Mouse (Mus musculus) stomach, postnatal 0 days (tissue): ENCODE measurements around the gene Ankib1. TPM values are rescaled to one million over a fixed set of nuclear protein-coding genes. Genes with fewer than 3 reads are reported as not detected.
"Not testable (repeated sequence)": the region's sequence is repeated elsewhere in the genome, so short reads cannot be mapped to it uniquely, and the experiment has no call there.

Experiments
- ATAC-seq: fragments of 200-750 bp; cut with Nextera tagmentation; 2 replicates; pipeline ENCODE4 v1.8.0; 2017; ENCODE audit not compliant: low FRiP score, low TSS enrichment
- DNase-seq: peaks from one replicate; pipeline ENCODE4 v3.0.0-alpha.2; 2016; ENCODE audit warnings: low spot score
- H3K27ac ChIP-seq: fragments of 300-500 bp; sonication (generic); replicated peaks from 2 replicates; pipeline ENCODE4 v1.5.1; 2014; ENCODE audit warnings: mild to moderate bottlenecking, control low read depth
- H3K27me3 ChIP-seq: fragments of 300-500 bp; sonication (generic); 2 replicates; pipeline ENCODE4 v1.6.1; 2014; ENCODE audit warnings: low read length; ENCODE audit not compliant: control insufficient read depth, insufficient read depth
- H3K36me3 ChIP-seq: fragments of 300-500 bp; sonication (generic); 2 replicates; pipeline ENCODE4 v1.6.1; 2014; ENCODE audit warnings: low read length, mixed read lengths; ENCODE audit not compliant: control insufficient read depth, insufficient read depth
- H3K4me1 ChIP-seq: fragments of 300-500 bp; sonication (generic); replicated peaks from 2 replicates; pipeline ENCODE4 v1.6.1; 2014; ENCODE audit warnings: antibody characterized with exemption; ENCODE audit not compliant: control insufficient read depth, insufficient read depth
- H3K4me2 ChIP-seq: fragments of 300-500 bp; sonication (generic); replicated peaks from 2 replicates; pipeline ENCODE4 v1.6.1; 2014; ENCODE audit warnings: low read depth, mild to moderate bottlenecking, control low read depth, moderate library complexity
- H3K4me3 ChIP-seq: fragments of 300-500 bp; sonication (generic); 2 replicates; pipeline ENCODE4 v1.5.1; 2014; ENCODE audit warnings: low read depth, low read length, control low read depth
- H3K9ac ChIP-seq: fragments of 300-500 bp; sonication (generic); 2 replicates; pipeline ENCODE4 v1.6.1; 2014; ENCODE audit warnings: mild to moderate bottlenecking, low read length, control low read depth, mixed read lengths
- H3K9me3 ChIP-seq: fragments of 300-500 bp; sonication (generic); 2 replicates; pipeline ENCODE4 v1.6.1; 2016; ENCODE audit warnings: low read length; ENCODE audit not compliant: control insufficient read depth
- CTCF ChIP-seq: IDR thresholded peaks from 2 replicates; pipeline ENCODE4 v1.5.1; 2016; ENCODE audit warnings: antibody characterized with exemption, low read depth, mild to moderate bottlenecking, moderate library complexity
- EP300 ChIP-seq: optimal IDR thresholded peaks from 2 replicates; pipeline ENCODE3; 2016; ENCODE audit warnings: antibody characterized with exemption
- WGBS: fragments of 180-500 bp; shearing (Covaris S2); extraction: QIAGEN DNeasy Blood & Tissue Kit; methylation state at CpG from one replicate; pipeline ENCODE4 v1.1.7; 2014; 5-methylcytosine and 5-hydroxymethylcytosine counted together
- polyA plus RNA-seq: library from polyadenylated mRNA; unstranded; fragments of >200 nt; fragmentation: Nextera tagmentation; extraction: Ambion mirVana; gene quantifications from 2 replicates; pipeline ENCODE4 v1.2.1, GENCODE M21; 2015

Gene Ankib1
- polyA plus RNA-seq, 1 experiment from 2014 or later = 6.2 TPM

- ATAC-seq (no peak), DNase-seq (no peak)
- WGBS = 79% methylated on average over 8 of the region's 8 CpGs
- H3K4me1 ChIP-seq = no peaks in the 10 kb centered on the region
- no peak overlapping the region for H3K4me3 ChIP-seq
- no peak overlapping the region for H3K27ac ChIP-seq
- H3K4me2 ChIP-seq = no peak overlapping the region
- TF ChIP-seq EP300 (no peak), CTCF (no peak)
- no peaks in the 10 kb centered on the region for H3K27me3 ChIP-seq
- H3K36me3 ChIP-seq = peaks cover 9% of the 10 kb centered on the region
- no peaks in the 10 kb centered on the region for H3K9me3 ChIP-seq
- H3K9ac ChIP-seq = no peak overlapping the region
These were observed 114.4 kb downstream of the Ankib1 start for GRCm38 (mm10) chr5:3688298-3688697.

DNA sequence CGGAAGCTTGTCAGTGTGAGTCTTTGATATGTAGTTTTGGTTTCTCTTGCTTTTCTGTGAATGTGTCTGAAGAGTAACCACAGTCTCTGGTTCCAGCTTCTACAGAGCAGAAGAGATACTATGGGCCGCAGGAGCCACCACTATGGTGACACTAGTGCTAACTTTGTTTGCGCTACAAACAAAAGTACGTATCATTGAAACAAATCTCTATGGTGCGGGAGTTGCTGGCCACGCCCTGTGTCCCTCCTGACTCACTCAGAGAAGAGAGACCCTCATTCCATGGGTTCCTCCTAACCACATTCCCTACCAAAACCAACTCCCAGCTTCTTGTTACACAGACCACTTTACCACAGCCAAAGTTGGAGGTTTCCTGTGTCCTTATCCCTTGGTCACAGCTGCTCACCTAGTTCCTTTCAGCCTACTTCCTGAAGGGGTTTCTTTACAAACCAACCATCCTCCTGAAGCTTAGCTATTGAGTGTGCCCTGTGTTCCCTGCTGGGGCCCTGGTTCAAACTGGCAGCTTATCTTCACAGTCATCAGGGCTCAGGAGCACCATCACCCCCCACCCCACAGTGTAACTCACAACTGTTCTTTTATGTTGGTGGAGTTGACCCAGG lies 132.7 kb downstream of the Ankib1 start:
- H3K4me1 ChIP-seq = no peaks in the 10 kb centered on the region
- TF ChIP-seq CTCF (no peak), EP300 (no peak)
- no peak overlapping the region for H3K4me3 ChIP-seq
- H3K27me3 ChIP-seq = no peaks in the 10 kb centered on the region
- no peak overlapping the region for H3K27ac ChIP-seq
- no peak overlapping the region for H3K9ac ChIP-seq
- 78% methylated on average over 6 of the region's 6 CpGs for WGBS
- H3K4me2 ChIP-seq = no peak overlapping the region
- DNase-seq = no peak
- H3K9me3 ChIP-seq = no peaks in the 10 kb centered on the region
- no peak for ATAC-seq
- no peaks in the 10 kb centered on the region for H3K36me3 ChIP-seq

DNA sequence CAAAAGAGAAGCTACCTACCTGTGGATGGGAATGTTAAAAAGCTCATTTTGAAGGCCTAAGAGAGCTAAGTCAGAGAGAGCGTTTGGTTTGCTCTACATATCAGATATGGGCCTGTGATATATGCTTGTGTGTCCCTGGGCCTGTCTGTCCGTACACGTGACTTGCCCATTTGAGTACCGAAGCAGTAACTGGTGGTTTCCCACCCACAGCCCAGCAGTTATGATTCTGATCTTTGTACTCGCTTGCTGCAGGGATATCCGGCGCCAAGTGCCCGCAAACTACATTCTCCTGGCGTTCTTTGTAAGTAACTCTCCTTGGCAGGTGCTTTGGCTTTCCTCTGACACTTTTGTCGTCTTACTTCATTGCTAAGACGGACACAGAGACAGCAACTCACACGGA lies 136.1 kb downstream of the Ankib1 start:
- no peak overlapping the region for H3K4me3 ChIP-seq
- H3K36me3 ChIP-seq = no peaks in the 10 kb centered on the region
- H3K4me1 ChIP-seq = no peaks in the 10 kb centered on the region
- H3K9me3 ChIP-seq = no peaks in the 10 kb centered on the region
- DNase-seq (no peak), ATAC-seq (no peak)
- WGBS = 83% methylated on average over 12 of the region's 12 CpGs
- no peak overlapping the region for H3K27ac ChIP-seq
- no peaks in the 10 kb centered on the region for H3K27me3 ChIP-seq
- TF ChIP-seq CTCF = no peak
- TF ChIP-seq EP300 = no peak
- H3K4me2 ChIP-seq = no peak overlapping the region
- no peak overlapping the region for H3K9ac ChIP-seq

- Histone ChIP-seq H3K4me1 (no peaks in the 10 kb centered on the region), H3K36me3 (no peaks in the 10 kb centered on the region), H3K9me3 (no peaks in the 10 kb centered on the region), H3K4me2 (no peak overlapping the region), H3K27ac (no peak overlapping the region), H3K27me3 (no peaks in the 10 kb centered on the region), H3K9ac (no peak overlapping the region), H3K4me3 (no peak overlapping the region)
- WGBS = 87% methylated on average over 2 of the region's 2 CpGs
- ATAC-seq (no peak), DNase-seq (no peak)
- TF ChIP-seq CTCF = no peak
- TF ChIP-seq EP300 = no peak
These were observed 137.5 kb downstream of the Ankib1 start for GRCm38 (mm10) chr5:3665225-3665624.

- Histone ChIP-seq H3K27me3 (no peaks in the 10 kb centered on the region), H3K36me3 (no peaks in the 10 kb centered on the region), H3K4me2 (no peak within 1 kb of the TSS), H3K9me3 (no peaks in the 10 kb centered on the region), H3K9ac (no peak within 1 kb of the TSS), H3K4me1 (no peaks in the 10 kb centered on the region), H3K4me3 (no peak within 1 kb of the TSS), H3K27ac (no peak within 1 kb of the TSS)
- WGBS = 73% methylated on average over 5 of the region's 5 CpGs
- TF ChIP-seq EP300 = no peak
- no peak for TF ChIP-seq CTCF
- DNase-seq (no peak), ATAC-seq (no peak)
These were observed 145.6 kb downstream of the Ankib1 start, which contains the start of gene Gatad1 for GRCm38 (mm10) chr5:3657085-3657484. Gatad1 (minus strand) TSS chr5:3657185.

- Histone ChIP-seq H3K27me3 (no peaks in the 10 kb centered on the region), H3K27ac (no peak overlapping the region), H3K9ac (no peak overlapping the region), H3K36me3 (no peaks in the 10 kb centered on the region), H3K9me3 (no peaks in the 10 kb centered on the region), H3K4me1 (no peaks in the 10 kb centered on the region), H3K4me2 (no peak overlapping the region), H3K4me3 (no peak overlapping the region)
- WGBS = 86% methylated on average over 4 of the region's 4 CpGs
- DNase-seq (no peak), ATAC-seq (no peak)
- TF ChIP-seq CTCF (no peak), EP300 (no peak)
These were observed 148.9 kb downstream of the Ankib1 start for GRCm38 (mm10) chr5:3653801-3654200.

- not testable (repeated sequence) for H3K9ac ChIP-seq, H3K27me3 ChIP-seq, ATAC-seq, DNase-seq, H3K4me2 ChIP-seq, H3K36me3 ChIP-seq, H3K9me3 ChIP-seq, H3K4me1 ChIP-seq, H3K27ac ChIP-seq, H3K4me3 ChIP-seq
- 92% methylated on average over 14 of the region's 25 CpGs for WGBS
These were observed 149.7 kb downstream of the Ankib1 start for GRCm38 (mm10) chr5:3652903-3653575.
